Mouse (Mus musculus) embryonic facial prominence, embryonic 15.5 days (tissue): ENCODE data around the gene Fmod. TPM values are rescaled to one million over a fixed set of nuclear protein-coding genes. Genes with fewer than 3 reads are reported as not detected.

Source experiments
- ATAC-seq: fragments of 200-750 bp; cut with Nextera tagmentation; 2 replicates; pipeline ENCODE4 v1.8.0; 2017; ENCODE audit warnings: low read depth, moderate TSS enrichment; ENCODE audit not compliant: insufficient number of reproducible peaks, low FRiP score, low TSS enrichment
- H3K27ac ChIP-seq: fragments of 300-500 bp; sonication (generic); replicated peaks from 2 replicates; pipeline ENCODE4 v1.5.1; 2015; ENCODE audit warnings: mild to moderate bottlenecking, inconsistent platforms
- H3K27me3 ChIP-seq: fragments of 300-500 bp; sonication (generic); 2 replicates; pipeline ENCODE4 v1.6.1; 2015; ENCODE audit warnings: inconsistent platforms
- H3K36me3 ChIP-seq: fragments of 300-500 bp; sonication (generic); 2 replicates; pipeline ENCODE4 v1.6.1; 2015; ENCODE audit warnings: mild to moderate bottlenecking, inconsistent platforms
- H3K4me1 ChIP-seq: fragments of 300-500 bp; sonication (generic); 2 replicates; pipeline ENCODE4 v1.6.1; 2015; ENCODE audit warnings: inconsistent platforms
- H3K4me2 ChIP-seq: fragments of 300-500 bp; sonication (generic); replicated peaks from 2 replicates; pipeline ENCODE4 v1.6.1; 2015; ENCODE audit warnings: mild to moderate bottlenecking, inconsistent platforms
- H3K4me3 ChIP-seq: fragments of 300-500 bp; sonication (generic); replicated peaks from 2 replicates; pipeline ENCODE4 v1.5.1; 2015; ENCODE audit warnings: mild to moderate bottlenecking, inconsistent platforms
- H3K9ac ChIP-seq: fragments of 300-500 bp; sonication (generic); 2 replicates; pipeline ENCODE4 v1.6.1; 2015; ENCODE audit warnings: inconsistent platforms
- H3K9me3 ChIP-seq: fragments of 300-500 bp; sonication (generic); replicated peaks from 2 replicates; pipeline ENCODE4 v1.6.1; 2016; ENCODE audit warnings: inconsistent platforms
- WGBS: fragments of 180-500 bp; shearing (Covaris S2); methylation state at CpG from one replicate; pipeline ENCODE4 v1.1.7; 2015; 5-methylcytosine and 5-hydroxymethylcytosine counted together
- polyA plus RNA-seq: library from polyadenylated mRNA; unstranded; fragments of >200 nt; fragmentation: Nextera tagmentation; extraction: Ambion mirVana; gene quantifications from 2 replicates; pipeline ENCODE4 v1.2.1, GENCODE M21; 2015

Fmod gene
- polyA plus RNA-seq, 1 experiment from 2014 or later, result 30.8 TPM

DNA sequence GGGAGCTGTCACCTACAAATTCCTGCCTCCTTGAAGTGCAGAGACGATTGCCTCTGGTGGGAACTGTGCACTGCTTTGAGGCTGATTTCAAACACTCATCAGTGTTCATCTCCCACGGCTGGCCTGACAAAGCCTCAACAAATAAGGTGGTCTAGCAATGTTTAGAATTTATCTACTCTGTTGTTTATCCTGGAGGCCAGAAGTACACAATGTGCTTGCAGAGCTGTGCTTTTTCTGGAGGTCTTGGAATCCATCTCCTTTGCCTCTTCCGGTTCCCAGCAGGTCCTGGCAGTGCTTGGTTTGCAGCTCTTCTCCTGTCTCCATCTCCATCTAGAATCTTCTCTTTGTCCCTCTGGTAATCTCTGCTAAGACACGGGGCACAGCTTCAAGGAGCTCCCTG lies 19.2 kb downstream of the Fmod start:
- Histone ChIP-seq H3K27ac (no peak overlapping the region), H3K36me3 (no peaks in the 10 kb centered on the region), H3K9me3 (no peaks in the 10 kb centered on the region), H3K27me3 (no peaks in the 10 kb centered on the region), H3K9ac (no peak overlapping the region), H3K4me1 (peaks cover 16% of the 10 kb centered on the region), H3K4me2 (no peak overlapping the region), H3K4me3 (no peak overlapping the region)
- ATAC-seq, result no peak
- WGBS, result 65% methylated on average over 4 of the region's 4 CpGs

DNA sequence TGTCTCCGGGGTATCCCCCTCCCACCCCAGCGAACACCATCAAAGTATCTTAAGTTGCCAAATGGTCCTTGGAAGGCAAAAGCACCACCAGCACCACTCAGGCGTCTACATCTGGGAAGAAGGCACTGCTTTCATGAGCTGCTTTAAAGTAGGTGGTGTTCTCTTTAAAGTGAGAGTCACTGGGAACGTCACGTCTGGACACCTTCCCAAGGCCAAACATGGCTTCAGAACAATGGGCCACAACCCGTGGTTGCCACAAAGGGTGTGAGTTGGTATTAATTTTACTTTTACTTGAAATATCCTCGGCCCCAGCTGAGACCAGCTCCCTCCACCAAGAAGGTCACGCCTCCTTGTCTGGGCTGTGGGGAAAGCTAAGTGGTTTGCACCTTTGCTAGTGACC lies 20.7 kb downstream of the Fmod start:
- WGBS, result 85% methylated on average over 8 of the region's 8 CpGs
- Histone ChIP-seq H3K27me3 (no peaks in the 10 kb centered on the region), H3K4me1 (peaks cover 31% of the 10 kb centered on the region), H3K9me3 (no peaks in the 10 kb centered on the region), H3K4me3 (no peak overlapping the region), H3K4me2 (no peak overlapping the region), H3K36me3 (no peaks in the 10 kb centered on the region), H3K9ac (no peak overlapping the region), H3K27ac (no peak overlapping the region)
- no peak for ATAC-seq

DNA sequence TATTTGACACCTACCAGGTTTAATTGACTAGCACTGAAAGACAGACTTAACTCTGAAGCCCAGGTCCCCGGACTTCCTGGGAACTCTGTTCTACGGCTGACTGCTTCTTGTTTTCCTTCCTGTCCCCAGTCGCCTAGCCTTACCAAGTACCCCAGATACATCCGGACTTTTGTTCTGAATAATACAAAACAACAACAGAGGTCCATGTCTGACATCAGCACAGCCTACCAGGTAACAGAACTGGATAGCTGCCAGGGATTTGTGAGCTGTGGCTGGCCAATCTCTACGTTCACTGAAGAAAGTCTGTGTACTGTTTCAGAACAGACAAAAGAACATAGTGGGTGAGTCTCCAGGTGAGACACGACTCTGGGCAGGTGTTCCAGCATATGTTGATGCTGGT lies 21.8 kb downstream of the Fmod start:
- Histone ChIP-seq H3K27ac (peak overlapping the region; percentile 34; the same call in 1 of the 2 replicates), H3K4me2 (no peak overlapping the region), H3K9me3 (no peaks in the 10 kb centered on the region), H3K4me1 (peaks cover 42% of the 10 kb centered on the region), H3K36me3 (no peaks in the 10 kb centered on the region), H3K4me3 (no peak overlapping the region), H3K9ac (no peak overlapping the region), H3K27me3 (no peaks in the 10 kb centered on the region)
- no peak for ATAC-seq
- WGBS, result 59% methylated on average over 6 of the region's 6 CpGs

DNA sequence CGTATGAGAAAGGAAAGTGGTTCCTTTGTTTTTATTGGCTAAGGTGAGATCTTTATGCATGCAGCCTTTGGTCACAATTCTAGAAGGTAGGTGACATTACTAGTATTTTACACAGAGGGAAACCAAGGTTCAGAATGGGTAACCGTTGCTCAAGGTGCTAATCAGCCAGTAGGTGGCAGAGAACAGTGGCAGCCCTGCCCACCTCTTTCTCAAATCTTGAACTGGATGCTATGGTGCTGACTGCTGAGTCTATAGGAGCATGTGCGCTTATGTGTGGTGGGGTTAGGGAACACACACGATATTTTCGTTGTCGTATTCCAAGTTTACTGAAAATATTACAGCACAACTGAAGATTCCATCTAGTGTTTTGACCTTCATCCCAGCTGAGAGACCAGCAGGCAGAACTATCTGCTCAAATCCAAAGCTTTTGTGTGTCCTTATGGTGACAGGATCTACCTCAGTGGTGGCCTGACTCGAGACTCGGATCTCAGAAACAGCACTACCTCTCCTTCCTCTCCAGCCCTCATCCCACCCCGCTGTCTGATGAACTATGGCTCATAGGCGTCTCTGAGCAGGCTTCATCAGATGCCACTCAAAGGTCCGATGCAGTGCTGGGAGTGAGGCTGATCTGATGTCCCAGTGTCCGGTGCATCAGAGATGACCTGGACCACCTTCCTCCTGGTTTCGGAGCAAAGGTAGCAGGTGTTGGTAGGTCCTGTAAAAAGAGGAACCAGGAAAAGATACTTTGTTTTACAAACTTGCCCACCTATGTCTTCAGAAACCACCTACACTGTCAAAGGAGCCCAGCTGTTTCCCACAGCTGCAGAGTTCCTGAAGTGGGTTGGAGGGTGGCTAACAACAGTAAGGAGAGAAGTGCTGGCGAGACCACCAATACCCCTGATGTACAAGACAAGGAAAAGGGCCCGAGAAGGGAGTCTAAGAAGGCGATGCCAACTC lies 23.0 kb downstream of the Fmod start:
- 0 out of 2 replicates have a peak overlapping the region, but pooled peaks have one; percentile 18 for H3K9ac ChIP-seq
- peak overlapping the region; percentile 38 for H3K4me3 ChIP-seq
- 64% methylated on average over 16 of the region's 16 CpGs for WGBS
- H3K27ac ChIP-seq, result peak overlapping the region; percentile 98
- H3K9me3 ChIP-seq, result no peaks in the 10 kb centered on the region
- peak overlapping the region; percentile 85 for H3K4me2 ChIP-seq
- H3K36me3 ChIP-seq, result no peaks in the 10 kb centered on the region
- no peaks in the 10 kb centered on the region for H3K27me3 ChIP-seq
- peaks cover 54% of the 10 kb centered on the region for H3K4me1 ChIP-seq
- no peak for ATAC-seq

DNA sequence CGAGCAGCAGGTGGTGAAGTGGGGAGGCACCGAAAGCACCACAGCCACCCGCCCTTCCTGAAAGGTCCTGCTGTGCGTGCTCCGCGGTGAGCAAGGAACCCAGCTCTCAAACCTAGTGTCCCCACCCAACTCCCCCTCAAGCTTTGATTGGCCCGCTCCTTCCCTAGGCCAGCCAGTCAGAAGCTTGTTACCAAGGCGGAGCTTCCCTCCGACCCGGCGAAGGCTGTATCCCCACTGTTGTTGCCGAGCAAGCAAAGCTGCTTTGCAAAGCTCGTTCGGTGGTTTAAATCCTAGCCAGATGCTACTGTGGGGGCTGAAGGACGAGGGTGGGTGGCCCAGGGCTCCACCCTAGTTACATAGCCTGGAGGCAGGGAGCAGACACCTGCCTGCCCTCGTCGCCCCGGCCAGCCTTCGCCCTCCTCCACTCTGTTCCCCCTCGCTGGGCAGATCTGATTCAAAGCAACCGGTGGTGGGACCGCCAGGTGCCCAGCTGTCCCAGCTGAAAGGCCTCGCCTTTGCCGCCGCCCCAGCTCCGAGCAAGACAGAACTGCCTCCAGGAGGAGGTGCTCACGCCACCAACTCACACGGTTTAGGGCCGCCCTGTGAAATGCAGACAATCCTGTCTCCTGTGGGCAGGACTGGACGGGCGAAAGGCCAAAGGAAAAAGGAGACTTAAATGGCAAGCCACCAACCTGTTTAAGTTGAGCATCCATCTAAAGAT lies 24.0 kb downstream of the Fmod start:
- Histone ChIP-seq H3K9ac (peak overlapping the region; percentile 37), H3K4me1 (peaks cover 60% of the 10 kb centered on the region), H3K27me3 (no peaks in the 10 kb centered on the region), H3K4me2 (peak overlapping the region; percentile 85), H3K4me3 (peak overlapping the region; percentile 38), H3K9me3 (no peaks in the 10 kb centered on the region), H3K36me3 (no peaks in the 10 kb centered on the region), H3K27ac (peak overlapping the region; percentile 98)
- 2% methylated on average over 31 of the region's 31 CpGs for WGBS
- peak; percentile 90 for ATAC-seq

- Histone ChIP-seq H3K9me3 (no peaks in the 10 kb centered on the region), H3K27me3 (no peaks in the 10 kb centered on the region), H3K4me3 (no peak overlapping the region), H3K9ac (no peak overlapping the region), H3K36me3 (no peaks in the 10 kb centered on the region), H3K27ac (peak overlapping the region; percentile 98), H3K4me2 (no peak overlapping the region; the same call in 1 of the 2 replicates), H3K4me1 (peaks cover 66% of the 10 kb centered on the region)
- 53% methylated on average over 3 of the region's 3 CpGs for WGBS
- ATAC-seq, result no peak
These were observed 24.9 kb downstream of the Fmod start for GRCm38 (mm10) chr1:134061915-134062314.

GRCm38 (mm10) chr1:134062411-134063085 lies 25.5 kb downstream of the Fmod start:
- no peaks in the 10 kb centered on the region for H3K9me3 ChIP-seq
- ATAC-seq, result no peak
- 0 out of 2 replicates have a peak overlapping the region, but pooled peaks have one; percentile 8 for H3K4me3 ChIP-seq
- peak overlapping the region; percentile 98 for H3K27ac ChIP-seq
- H3K9ac ChIP-seq, result no peak overlapping the region
- H3K27me3 ChIP-seq, result no peaks in the 10 kb centered on the region
- H3K4me1 ChIP-seq, result peaks cover 71% of the 10 kb centered on the region
- H3K4me2 ChIP-seq, result peak overlapping the region; percentile 34
- WGBS, result 7% methylated on average over 11 of the region's 11 CpGs
- H3K36me3 ChIP-seq, result no peaks in the 10 kb centered on the region

DNA sequence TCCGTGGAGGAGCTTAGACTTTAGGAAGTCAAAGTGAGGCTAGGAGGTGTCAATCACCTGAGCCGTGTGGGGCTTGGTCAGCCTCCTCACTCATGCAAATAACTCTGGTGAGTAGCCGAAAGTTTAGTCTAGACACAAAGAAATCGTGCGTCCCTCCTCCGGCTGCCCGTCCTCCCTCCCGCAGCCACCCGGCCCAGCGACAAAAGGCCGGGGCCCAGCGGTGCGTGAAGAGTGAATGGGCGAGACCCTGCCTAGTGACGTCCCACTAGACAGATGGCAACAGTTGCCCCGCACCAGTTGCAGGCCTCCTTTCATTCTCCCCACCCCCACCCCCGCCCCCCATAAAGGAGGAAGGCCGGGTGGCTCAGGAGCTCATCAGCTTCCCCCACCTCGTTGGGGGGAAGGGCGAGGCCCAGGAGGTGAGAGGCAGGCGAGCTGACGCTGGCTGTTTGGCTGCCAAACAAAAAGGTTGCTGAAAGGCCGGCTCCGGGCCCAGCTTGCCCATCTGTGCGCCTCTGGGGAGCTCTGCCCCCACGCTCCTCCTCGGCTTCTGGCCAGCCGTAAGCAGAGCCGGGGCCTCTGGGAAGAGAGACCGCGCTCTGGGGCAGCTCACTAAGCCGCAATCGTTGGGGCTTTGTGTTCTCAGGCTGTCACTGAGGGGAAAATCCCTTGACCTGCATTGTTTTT lies 26.2 kb downstream of the Fmod start:
- 4% methylated on average over 33 of the region's 33 CpGs for WGBS
- 0 out of 2 replicates have a peak overlapping the region, but pooled peaks have one; percentile 8 for H3K4me3 ChIP-seq
- H3K27me3 ChIP-seq, result no peaks in the 10 kb centered on the region
- no peaks in the 10 kb centered on the region for H3K9me3 ChIP-seq
- H3K9ac ChIP-seq, result peak overlapping the region; percentile 9; the same call in 1 of the 2 replicates
- peaks cover 71% of the 10 kb centered on the region for H3K4me1 ChIP-seq
- peak; percentile 44 for ATAC-seq
- H3K36me3 ChIP-seq, result no peaks in the 10 kb centered on the region
- peak overlapping the region; percentile 98 for H3K27ac ChIP-seq
- H3K4me2 ChIP-seq, result peak overlapping the region; percentile 34

DNA sequence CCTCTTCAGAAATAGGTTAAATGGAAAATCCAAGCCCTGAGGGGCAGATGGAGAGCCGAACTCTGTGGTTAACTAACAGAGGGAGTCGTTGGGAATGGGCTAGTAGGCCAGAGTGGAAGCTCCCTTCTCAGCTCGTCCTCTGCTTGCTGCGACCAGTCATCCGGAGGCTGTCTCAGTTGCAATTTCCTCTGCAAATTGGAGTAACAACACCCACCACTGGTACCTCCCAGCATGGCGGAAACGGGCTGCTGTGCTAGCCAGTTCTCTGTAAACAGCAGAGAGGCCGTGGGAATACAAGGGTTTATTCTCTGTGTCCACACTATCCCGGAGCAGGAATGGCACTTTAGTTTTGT lies 26.7 kb downstream of the Fmod start:
- no peak for ATAC-seq
- H3K4me3 ChIP-seq, result no peak overlapping the region
- 19% methylated on average over 9 of the region's 9 CpGs for WGBS

GRCm38 (mm10) chr1:134064296-134064831 lies 27.3 kb downstream of the Fmod start:
- no peak for ATAC-seq
- H3K27me3 ChIP-seq, result no peaks in the 10 kb centered on the region
- no peak overlapping the region for H3K4me2 ChIP-seq
- H3K27ac ChIP-seq, result peak overlapping the region; percentile 98
- H3K9ac ChIP-seq, result no peak overlapping the region
- H3K36me3 ChIP-seq, result no peaks in the 10 kb centered on the region
- 83% methylated on average over 2 of the region's 2 CpGs for WGBS
- H3K4me1 ChIP-seq, result peaks cover 71% of the 10 kb centered on the region
- no peak overlapping the region for H3K4me3 ChIP-seq
- no peaks in the 10 kb centered on the region for H3K9me3 ChIP-seq

More for the DNA sequence above, 26.7 kb downstream of the Fmod start:
- H3K4me1 ChIP-seq, result peaks cover 71% of the 10 kb centered on the region
- H3K4me2 ChIP-seq, result peak overlapping the region; percentile 34; the same call in 1 of the 2 replicates
- H3K9ac ChIP-seq, result 0 out of 2 replicates have a peak overlapping the region, but pooled peaks have one; percentile 9
- no peaks in the 10 kb centered on the region for H3K27me3 ChIP-seq
- no peaks in the 10 kb centered on the region for H3K36me3 ChIP-seq
- peak overlapping the region; percentile 98 for H3K27ac ChIP-seq
- H3K9me3 ChIP-seq, result no peaks in the 10 kb centered on the region
